In the genomic region with DNA sequence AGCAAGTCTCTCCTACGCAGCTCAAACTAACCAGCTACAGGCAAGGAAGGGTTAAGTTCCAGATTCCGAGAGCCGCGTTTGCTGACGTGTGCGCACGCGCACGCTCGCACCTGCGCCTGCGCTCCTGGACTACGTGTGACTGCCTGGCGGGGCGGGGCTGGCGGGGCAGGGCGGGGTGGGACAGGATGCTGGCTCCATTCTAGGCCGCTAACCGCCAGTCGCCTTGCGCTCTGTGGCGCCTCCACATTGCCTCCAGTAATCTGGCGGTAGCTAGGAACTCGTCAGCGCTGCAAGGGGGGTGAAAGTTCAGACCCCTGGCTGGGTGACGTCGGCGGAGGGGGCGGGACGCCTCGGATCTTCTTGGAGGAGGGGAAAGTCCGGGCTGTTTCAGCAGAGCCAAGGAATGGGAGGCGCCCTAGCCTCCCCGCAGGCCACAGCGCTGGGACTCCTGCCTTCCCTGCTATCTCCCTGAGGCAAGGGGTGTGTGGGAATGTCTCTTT, we compare ENCODE assay signal across 8 mouse cellular contexts. TPM values are rescaled to one million over a fixed set of nuclear protein-coding genes. Genes with fewer than 3 reads are reported as not detected.
A peak's percentile ranks its signal among the peaks of the same experiment; 100 is the strongest.
DNase-seq lines count a peak whose midpoint lies in the region; ATAC-seq and TF ChIP-seq lines count a peak whose summit lies in the region.

No protein-coding gene starts in this region.

- DNase-seq in 416B (ENCODE audit: low read depth) = peak; percentile 96
- DNase-seq in heart, adult 8-10 months (ENCODE audit: low spot score) = peak; percentile 94
- peak; percentile 97 for DNase-seq in kidney, adult 9 months
- DNase-seq in limb, embryonic 14.5 days (ENCODE audit: low spot score) = peak; percentile 93
- peak; percentile 95 for DNase-seq in midbrain, postnatal 0 days (ENCODE audit: low spot score)
- peak; percentile 73 to 86 for DNase-seq in spleen, postnatal 14 days (ENCODE audit: low spot score in 2 of 2)

- H3K4me1 ChIP-seq in bone marrow, adult 2 months (ENCODE audit: control insufficient read depth, insufficient read depth, low read length) = no peaks in the 10 kb centered on the region; the same call in 1 of the 2 replicates
- H3K4me1 ChIP-seq in embryonic facial prominence, embryonic 15.5 days = no peaks in the 10 kb centered on the region
- no peaks in the 10 kb centered on the region for H3K4me1 ChIP-seq in limb, embryonic 14.5 days (ENCODE audit: control insufficient read depth, insufficient read depth, low read length)
- H3K4me1 ChIP-seq in midbrain, postnatal 0 days (ENCODE audit: insufficient read depth, low read length) = no peaks in the 10 kb centered on the region

- peak overlapping the region; percentile 95 for H3K27ac ChIP-seq in bone marrow, adult 2 months (ENCODE audit: control insufficient read depth, insufficient read depth, low read depth, low read length, poor library complexity)
- H3K27ac ChIP-seq in embryonic facial prominence, embryonic 15.5 days (replicated peaks) = peak overlapping the region; percentile 91
- peak overlapping the region; percentile 81 for H3K27ac ChIP-seq in limb, embryonic 14.5 days (replicated peaks; ENCODE audit: low read depth, low read length)
- H3K27ac ChIP-seq in midbrain, postnatal 0 days (ENCODE audit: low read depth, low read length) = peak overlapping the region; percentile 76

- peak; percentile 99 for ATAC-seq in embryonic facial prominence, embryonic 15.5 days (ENCODE audit: insufficient number of reproducible peaks, low FRiP score, low TSS enrichment, low read depth)
- peak; percentile 98 for ATAC-seq in limb, embryonic 14.5 days (ENCODE audit: low FRiP score, low read depth)
- peak; percentile 99 for ATAC-seq in midbrain, postnatal 0 days (ENCODE audit: low FRiP score)

- peak; percentile 68 for TF ChIP-seq POLR2A in bone marrow, adult 2 months (IDR thresholded peaks at IDR 0.05; ENCODE audit: borderline replicate concordance, control insufficient read depth, low read depth, low read length)
- peak; percentile 51; the same call in 1 of the 2 replicates for TF ChIP-seq POLR2A in limb, embryonic 14.5 days (IDR thresholded peaks at IDR 0.05; ENCODE audit: borderline replicate concordance, extremely low read depth, insufficient read depth, insufficient read length)

- peak overlapping the region; percentile 45 for H3K4me2 ChIP-seq in embryonic facial prominence, embryonic 15.5 days (replicated peaks)
- peak overlapping the region; percentile 46 for H3K4me2 ChIP-seq in limb, embryonic 14.5 days (replicated peaks; ENCODE audit: low read depth, low read length, severe bottlenecking)
- peak overlapping the region; percentile 38 for H3K4me2 ChIP-seq in midbrain, postnatal 0 days (ENCODE audit: low read depth, low read length, poor library complexity, severe bottlenecking)

- H3K36me3 ChIP-seq in embryonic facial prominence, embryonic 15.5 days = no peaks in the 10 kb centered on the region
- H3K36me3 ChIP-seq in limb, embryonic 14.5 days (ENCODE audit: control insufficient read depth, insufficient read depth, low read length) = no peaks in the 10 kb centered on the region
- no peaks in the 10 kb centered on the region for H3K36me3 ChIP-seq in midbrain, postnatal 0 days (ENCODE audit: insufficient read depth, low read length)

- WGBS in bone marrow, adult 2 months = 5% methylated on average over 35 of the region's 35 CpGs
- 11% methylated on average over 35 of the region's 35 CpGs for WGBS in embryonic facial prominence, embryonic 15.5 days
- WGBS in limb, embryonic 14.5 days = 9% methylated on average over 32 of the region's 35 CpGs
- WGBS in midbrain, postnatal 0 days = 6% methylated on average over 35 of the region's 35 CpGs

- H3K27me3 ChIP-seq in embryonic facial prominence, embryonic 15.5 days = peaks cover 11% of the 10 kb centered on the region; the same call in 1 of the 2 replicates
- H3K27me3 ChIP-seq in limb, embryonic 14.5 days (ENCODE audit: control insufficient read depth, insufficient read depth, low read length) = no peaks in the 10 kb centered on the region
- no peaks in the 10 kb centered on the region for H3K27me3 ChIP-seq in midbrain, postnatal 0 days (ENCODE audit: insufficient read depth, low read length)

- TF ChIP-seq CTCF in bone marrow, adult 2 months (IDR thresholded peaks at IDR 0.05; ENCODE audit: control insufficient read depth, insufficient read depth, low read length) = no peak
- peak; percentile 47 for TF ChIP-seq CTCF in midbrain, postnatal 0 days (IDR thresholded peaks at IDR 0.05)

- H3K9ac ChIP-seq in embryonic facial prominence, embryonic 15.5 days = no peak overlapping the region
- peak overlapping the region; percentile 54 for H3K9ac ChIP-seq in limb, embryonic 14.5 days (ENCODE audit: low read depth, low read length, severe bottlenecking)
- peak overlapping the region; percentile 64 for H3K9ac ChIP-seq in midbrain, postnatal 0 days (replicated peaks; ENCODE audit: low read length, poor library complexity, severe bottlenecking)

- no peaks in the 10 kb centered on the region for H3K9me3 ChIP-seq in embryonic facial prominence, embryonic 15.5 days (replicated peaks)
- H3K9me3 ChIP-seq in limb, embryonic 14.5 days (ENCODE audit: control insufficient read depth, low read length) = no peaks in the 10 kb centered on the region
- no peaks in the 10 kb centered on the region for H3K9me3 ChIP-seq in midbrain, postnatal 0 days (ENCODE audit: low read length)

- peak overlapping the region; percentile 89 for H3K4me3 ChIP-seq in bone marrow, adult 2 months (replicated peaks; ENCODE audit: control insufficient read depth, low read depth, low read length)
- H3K4me3 ChIP-seq in embryonic facial prominence, embryonic 15.5 days (replicated peaks) = peak overlapping the region; percentile 43
- H3K4me3 ChIP-seq in limb, embryonic 14.5 days (replicated peaks; ENCODE audit: low read length) = peak overlapping the region; percentile 40
- peak overlapping the region; percentile 44 for H3K4me3 ChIP-seq in midbrain, postnatal 0 days (ENCODE audit: low read depth, low read length)

RNA-seq across cellular contexts. Expression of a gene that starts 29.6 kb away (rescaled TPM):
- polyA plus RNA-seq in bone marrow, adult 2 months (2011; ENCODE audit: insufficient read depth, insufficient read length, low replicate concordance, missing spikeins) = 23.0 and 24.0 TPM in 2 replicates
- polyA plus RNA-seq in embryonic facial prominence, embryonic 15.5 days (2015; fragmentation: Nextera tagmentation; extraction: Ambion mirVana) = 22.9 and 25.7 TPM in 2 replicates
- 100 to 1,000 TPM; 152 to 199 (median 183) TPM for total RNA-seq in heart, adult 8-10 months (2022)
- 33.0 and 38.2 TPM in 2 replicates for polyA plus RNA-seq in limb, embryonic 14.5 days (2012; rRNA removed)
- 55.5 and 58.4 TPM in 2 replicates for polyA plus RNA-seq in limb, embryonic 14.5 days (2014; fragmentation: Nextera tagmentation; extraction: Ambion mirVana)
- 289 and 395 TPM in 2 replicates for total RNA-seq in midbrain, postnatal 0 days (2014; rRNA removed)
- polyA plus RNA-seq in midbrain, postnatal 0 days (2015; fragmentation: Nextera tagmentation; extraction: Ambion mirVana) = 22.6 and 28.4 TPM in 2 replicates

Comparison
In these comparisons a context has a peak if more than half of its experiments do, and no peak if none do; other contexts are left out.
1. Peak in every context shown above with its lines: DNase-seq, ATAC-seq, H3K4me3 ChIP-seq and H3K27ac ChIP-seq.